Mouse (Mus musculus) thymus, adult 18-20 months (tissue): ENCODE measurements around the gene Ptpn18.
A peak's percentile ranks its signal among the peaks of the same experiment; 100 is the strongest.
"Not testable (repeated sequence)": the region's sequence is repeated elsewhere in the genome, so short reads cannot be mapped to it uniquely, and the experiment has no call there.

ENCODE experiments used
- DNase-seq, 2 experiments: peaks; one replicate each; pipeline ENCODE4 v3.0.0; 2022; ENCODE audit warnings: mixed read lengths in 2 of 2

Ptpn18 gene

DNA sequence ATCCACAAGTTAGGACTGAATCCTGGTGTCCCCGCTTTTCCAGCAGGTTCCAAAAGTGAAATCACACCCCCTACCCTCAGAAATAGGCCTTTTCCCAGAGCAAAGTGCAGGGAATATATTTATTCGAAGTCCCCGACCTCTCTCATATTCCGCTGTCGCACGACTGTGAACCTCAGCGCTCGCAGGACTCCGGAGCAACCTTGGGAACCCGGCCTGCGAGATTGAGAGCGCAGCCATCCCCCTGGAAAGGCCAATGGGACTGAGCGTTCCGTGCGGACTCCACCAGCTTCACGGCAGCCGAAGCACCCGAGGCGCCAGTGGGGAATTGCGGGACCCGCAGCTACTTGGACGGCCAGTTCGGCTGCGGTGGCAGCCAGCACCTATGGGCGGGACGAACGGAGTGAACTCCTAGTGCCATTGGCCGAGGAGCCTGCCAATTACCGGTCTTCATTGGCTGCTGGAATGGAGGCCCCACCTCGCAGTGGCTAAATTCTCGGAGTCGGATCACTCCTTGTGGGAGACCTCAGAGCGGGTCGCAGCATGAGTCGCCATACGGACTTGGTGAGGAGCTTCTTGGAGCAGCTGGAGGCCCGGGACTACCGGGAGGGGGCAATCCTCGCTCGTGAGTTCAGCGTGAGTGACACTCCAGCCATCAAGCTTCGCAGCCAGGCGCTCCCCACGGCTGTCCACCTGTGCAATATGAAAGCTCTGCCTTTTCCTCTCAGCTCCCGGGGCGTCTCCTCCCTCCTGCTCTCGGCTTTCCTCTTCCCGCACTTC is at the start of gene Ptpn18:
Gene Ptpn18 (plus strand): TSS at position 479 of the 777 bp plus-strand sequence.
- DNase-seq, result peak; percentile 77 to 85

DNA sequence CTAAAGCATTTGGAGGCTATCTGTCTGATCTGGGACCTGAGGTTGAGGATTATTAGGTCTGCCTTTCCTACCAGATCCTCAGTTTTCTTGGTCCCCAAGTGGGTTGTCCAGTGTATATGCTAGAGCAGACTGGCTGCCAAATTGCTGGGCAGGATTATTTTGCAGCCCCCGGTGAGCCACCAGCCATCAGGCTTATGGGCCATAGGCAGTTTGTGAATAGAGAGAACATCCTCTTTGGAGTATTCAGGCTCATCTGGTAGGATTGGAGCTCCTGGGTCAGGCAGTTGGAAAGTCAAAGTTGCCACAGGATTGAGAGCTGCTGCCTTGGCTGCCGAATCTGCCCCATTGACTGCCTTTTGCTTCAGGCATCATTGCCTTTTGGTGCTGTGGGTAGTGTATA is 31.1 kb upstream of the Ptpn18 start:
- DNase-seq, result no peak

DNA sequence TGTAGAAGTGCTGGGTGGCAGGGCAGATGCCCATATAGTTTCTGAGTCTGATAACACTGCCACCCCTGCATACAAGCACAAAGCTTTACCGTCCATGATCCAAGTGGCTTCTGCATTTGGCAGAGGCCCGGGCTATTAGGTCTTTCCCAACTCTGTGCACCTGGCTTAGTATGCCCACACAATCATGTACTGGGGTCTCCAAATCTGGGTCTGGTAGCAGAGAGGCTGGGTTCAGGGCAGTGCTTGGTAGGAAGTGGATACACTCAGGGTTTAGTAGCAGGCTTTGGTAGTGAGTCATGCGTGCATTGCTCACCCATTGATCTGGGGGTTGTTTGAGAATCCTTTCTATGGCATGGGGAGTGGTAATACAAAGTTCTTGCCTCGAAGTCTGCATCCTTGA is 30.3 kb upstream of the Ptpn18 start:
- no peak for DNase-seq

DNA sequence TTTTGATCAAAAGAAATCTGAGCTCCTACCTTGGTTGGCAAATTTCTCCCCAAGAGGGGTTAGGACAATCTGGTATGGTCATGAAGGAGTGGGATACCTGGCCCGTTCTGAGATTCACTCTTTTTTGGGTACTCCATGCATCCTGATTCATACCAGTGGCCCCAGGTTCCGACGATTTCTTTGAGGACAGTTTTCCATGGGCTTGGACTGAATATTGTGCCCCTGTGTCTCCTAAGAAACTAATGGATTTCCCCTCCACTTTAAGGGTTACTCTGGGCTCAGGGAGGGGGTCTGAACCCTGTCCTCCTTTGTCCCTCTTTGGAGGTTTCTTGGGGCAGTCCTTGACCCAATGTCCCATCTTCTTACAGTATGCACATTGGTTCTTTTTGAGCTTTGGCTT is 28.6 kb upstream of the Ptpn18 start:
- no peak for DNase-seq

DNA sequence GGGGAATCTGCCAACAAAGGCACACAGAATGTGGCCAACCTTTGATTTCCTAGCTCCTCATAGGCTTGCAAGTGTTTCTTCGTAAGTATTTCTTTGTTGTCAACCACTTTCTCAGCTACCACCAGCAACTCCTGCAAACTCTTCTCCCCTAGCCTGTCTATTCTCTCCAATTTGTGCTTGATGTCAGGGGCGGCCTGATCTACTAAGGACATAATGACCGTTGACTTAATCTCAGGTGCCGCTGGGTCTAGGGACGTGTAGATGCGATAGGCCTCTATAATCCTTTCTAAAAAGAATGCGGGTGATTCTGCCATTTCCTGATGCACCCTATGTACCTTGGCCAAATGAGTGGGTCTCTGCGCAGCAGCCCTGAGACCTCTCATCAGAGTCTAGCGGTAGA is 28.1 kb upstream of the Ptpn18 start:
- no peak for DNase-seq

DNA sequence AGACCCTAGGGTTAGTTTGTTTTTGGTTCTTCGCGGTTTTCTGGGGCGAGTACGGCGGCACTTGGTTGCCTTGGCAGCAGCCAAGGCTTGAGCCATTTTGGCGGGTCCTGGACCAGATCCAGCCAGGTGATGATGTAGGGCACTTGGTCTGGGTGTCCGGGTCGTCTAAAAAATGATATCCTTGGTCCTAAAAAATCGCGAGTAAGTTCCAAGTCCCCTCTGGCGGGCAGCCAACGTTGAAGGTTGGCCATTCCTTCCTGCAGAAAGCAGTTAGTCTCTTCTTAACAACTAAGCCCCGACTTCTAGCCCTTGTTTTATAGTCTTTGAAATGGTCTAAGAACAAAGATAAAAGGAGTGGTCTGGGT is 27.2 kb upstream of the Ptpn18 start:
- DNase-seq, result no peak

DNA sequence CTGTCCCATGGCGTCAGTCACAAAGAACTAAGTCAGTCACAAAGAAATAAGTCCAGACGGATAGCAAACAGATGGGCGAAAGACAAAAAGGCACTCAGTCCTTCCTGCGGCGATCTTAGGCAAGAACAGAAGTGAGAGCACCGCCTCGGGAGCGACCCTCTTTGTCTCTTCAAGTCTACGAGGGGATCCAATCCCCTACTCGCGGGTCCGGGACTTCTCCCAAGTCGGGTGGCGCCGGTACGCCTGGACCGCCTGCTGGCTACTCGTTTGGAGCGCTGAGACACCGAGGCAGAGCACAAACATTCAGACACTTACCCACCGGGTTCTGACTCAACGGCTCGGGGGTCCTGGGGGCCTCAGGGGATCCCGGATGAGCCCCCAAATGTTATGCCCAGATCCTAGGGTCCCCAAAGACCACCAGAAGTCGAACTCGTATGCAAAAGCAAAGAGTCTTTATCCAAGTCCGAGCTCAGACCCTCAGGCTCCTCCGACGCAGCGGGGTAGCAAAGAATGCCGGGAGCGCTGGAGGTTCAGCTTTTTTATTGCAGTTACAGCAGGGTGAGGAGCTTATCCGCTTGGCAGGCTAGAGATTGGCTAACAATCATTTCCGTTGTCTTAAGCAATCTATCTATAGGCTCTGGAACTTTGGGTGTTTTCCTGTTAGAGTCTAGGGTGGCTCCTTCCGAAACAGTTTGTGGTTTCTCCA is 26.6 kb upstream of the Ptpn18 start:
- peak; percentile 17 to 31 for DNase-seq

DNA sequence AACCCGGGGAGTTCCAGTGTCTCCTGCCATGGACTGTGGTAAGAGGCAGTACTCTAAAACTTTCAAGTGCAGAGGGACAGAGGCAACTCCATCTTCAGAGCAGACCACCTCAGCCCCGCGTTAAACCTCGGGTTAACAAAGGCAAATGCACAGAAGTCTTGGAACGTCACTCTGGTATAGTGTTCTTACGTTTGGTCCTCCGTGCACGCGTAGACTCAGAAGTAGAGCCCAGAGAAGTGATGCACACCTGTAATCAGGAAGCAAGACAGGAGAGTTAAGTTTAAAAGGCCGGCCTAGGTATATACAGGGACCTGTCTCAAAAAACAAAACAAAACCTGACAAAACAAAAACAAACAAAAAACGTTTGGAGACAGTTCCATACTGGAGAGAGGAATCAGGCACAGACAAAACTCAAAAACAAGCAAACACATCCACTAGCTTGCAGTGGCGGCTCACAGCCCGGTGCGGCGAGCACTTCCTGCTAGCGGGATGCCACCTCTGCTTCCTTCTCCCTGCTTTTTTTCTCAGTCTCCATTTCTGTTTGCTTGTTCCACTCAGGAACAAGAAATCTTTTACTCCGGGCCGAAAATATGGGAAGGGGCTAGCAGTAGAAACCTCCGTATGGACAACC is 25.6 kb upstream of the Ptpn18 start:
- DNase-seq, result peak; percentile 24 to 36

DNA sequence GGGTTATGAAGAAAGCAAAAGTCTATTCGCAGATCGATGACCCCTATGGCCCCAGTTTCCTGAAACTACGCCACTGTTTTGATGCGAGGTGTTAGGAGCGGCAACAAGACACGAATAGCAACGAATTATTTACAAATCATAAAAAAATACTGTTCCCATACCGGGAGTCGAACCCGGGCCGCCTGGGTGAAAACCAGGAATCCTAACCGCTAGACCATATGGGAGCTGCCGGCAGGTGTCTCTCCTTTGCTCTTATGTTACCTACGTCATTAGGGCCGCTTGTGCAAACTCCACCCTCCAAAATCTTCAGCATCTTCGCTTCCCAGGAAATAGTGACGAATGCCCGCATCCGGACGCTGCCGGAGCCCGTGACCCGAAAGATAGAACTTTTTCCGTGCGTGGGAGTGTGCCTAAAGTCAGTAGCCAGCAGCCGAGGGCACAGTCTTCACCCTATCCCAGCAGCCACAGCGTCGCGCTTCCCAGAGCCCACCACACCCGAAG is 24.9 kb upstream of the Ptpn18 start:
- peak; percentile 76 to 84 for DNase-seq

DNA sequence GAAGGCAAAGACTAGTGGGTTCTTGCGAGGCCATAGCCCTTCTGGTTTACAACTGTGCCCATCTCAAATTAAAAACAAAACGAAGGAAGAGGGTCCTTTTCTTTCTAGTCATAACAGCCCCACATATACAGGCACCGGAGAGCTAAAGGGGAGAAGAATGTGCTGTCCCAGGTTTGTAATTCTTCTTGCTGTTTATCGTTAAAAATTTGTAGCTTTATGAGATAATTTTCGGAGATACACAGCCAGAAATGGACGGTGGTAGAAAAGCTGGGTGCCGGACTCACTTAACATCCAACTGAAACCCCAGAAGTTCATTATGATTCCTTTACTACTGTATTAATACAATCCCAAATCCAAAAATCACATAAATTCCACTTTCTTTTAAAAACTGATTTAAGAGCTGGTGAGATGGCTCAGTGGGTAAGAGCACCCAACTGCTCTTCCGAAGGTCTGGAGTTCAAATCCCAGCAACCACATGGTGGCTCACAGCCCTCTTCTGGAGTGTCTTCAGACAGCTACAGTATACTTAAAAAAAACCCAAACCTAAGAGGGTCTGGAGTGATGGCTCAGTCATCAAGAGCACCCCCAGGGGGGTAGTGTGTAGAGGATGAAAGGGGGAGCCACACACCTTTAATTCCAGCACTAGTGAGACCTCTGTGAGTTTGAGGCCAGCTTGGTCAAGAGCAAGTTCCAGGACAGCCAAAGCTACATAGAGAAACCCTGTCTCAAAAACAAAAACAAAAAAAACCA is 24.0 kb upstream of the Ptpn18 start:
- DNase-seq, result no peak

DNA sequence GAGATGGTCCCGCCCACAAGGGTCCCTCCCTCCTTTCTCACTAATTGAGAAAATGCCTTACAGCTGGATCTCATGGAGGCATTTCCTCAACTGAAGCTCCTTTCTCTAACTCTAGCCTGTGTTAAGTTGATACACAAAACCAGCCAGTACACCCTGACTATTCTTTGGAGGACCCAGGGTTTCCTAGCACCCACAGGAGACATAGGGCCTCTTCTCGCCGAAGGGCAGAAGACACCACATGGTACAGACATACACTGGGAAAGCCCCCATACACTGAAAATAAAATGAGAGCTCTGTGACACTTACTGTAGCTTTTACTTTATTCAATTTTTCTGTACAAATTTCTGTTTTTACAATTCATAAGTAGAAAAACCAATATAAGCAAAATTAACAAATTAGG is 23.2 kb upstream of the Ptpn18 start:
- DNase-seq, result no peak

DNA sequence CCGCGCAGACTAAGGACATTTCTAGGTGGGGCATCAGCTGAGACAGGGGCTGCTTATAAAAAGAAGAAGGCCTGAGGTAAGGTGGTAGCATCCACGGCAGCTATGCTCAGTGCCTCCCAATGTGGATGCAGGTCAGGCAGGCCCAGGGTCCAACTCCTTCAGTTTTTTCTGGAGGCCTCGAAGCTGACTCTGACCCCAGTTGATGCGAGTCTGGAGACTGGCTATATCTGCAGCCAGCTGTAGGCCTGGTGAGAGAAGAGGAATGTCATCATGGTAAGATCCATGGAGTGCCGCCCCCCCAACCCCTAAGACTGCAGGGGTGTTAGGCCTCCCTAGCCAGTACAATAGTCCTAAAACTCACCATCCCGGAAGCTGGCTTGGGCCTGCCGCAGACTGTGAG is 22.2 kb upstream of the Ptpn18 start:
- DNase-seq, result not testable (repeated sequence)

DNA sequence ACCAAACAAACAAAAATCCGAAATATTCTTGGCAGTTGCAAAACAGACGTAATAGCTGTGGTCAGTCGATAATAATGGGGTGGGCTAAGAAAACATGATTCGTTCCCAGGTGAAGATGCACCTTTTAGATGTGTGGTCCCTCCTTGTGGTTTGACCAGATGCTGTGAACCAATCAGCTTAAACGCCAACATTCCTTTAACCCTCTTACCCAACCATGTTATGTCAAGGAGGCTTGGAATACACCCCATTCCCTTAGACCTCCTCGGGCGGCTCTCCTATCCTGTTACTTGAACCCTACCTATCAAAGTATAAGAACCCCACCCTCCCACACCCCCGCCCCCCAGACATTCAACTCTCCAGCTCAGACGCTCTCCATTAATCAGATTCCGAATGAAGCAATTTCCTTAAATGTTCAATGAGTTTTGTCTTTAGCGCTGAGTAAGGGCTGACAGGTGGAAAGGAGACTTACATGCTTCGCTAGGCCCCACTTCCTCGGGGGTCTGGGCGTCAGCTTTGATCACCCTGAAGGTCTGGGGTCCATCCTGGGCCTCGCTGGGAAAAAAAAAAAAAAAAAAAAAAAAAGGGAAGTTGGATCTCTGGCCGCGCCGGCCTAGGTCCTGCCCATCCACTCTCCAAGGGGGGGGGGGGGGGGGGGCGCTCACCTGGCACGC is 21.0 kb upstream of the Ptpn18 start:
- DNase-seq, result no peak

DNA sequence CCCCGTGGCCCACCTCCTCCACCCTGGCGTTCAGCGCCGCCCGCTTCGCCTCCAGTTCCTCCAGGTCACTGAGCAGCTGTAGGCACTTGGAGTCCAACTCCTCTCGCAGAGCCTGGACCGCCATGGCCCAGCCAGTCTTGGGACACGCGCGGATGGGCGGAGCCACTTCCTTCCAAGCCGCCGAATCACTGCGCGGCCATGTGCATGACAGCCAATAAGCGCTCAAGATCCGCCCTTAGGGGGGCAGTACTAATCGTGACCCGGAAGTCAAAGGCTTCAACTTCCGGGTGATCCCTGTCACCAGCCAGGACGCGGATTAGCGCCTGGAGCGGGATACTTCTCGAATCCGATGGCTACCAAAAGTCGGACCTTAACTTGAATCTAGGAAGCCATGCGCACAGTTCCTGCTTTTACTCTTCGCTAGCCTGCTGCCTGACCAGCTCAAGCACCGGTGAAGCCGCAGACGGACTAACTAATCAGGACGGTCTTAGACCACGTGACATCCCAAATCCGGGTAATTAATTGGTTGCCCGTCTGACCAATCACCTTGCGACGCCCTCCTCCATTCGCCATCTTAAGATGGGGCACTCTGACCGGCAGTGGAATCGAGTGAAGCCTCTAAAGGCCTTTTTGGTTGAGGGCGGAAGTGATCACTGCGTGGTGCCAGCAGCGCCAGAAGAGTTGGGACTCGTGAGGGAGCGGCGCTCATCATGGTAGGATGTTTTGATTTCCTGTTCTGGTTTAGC is 20.2 kb upstream of the Ptpn18 start, which contains the start of the genes Ccdc115 and Imp4:
Gene Ccdc115 (minus strand): TSS at position 458 of the 746 bp plus-strand sequence.
Gene Imp4 (plus strand): TSS at position 637 of the 746 bp plus-strand sequence.
- peak; percentile 89 to 94 for DNase-seq

DNA sequence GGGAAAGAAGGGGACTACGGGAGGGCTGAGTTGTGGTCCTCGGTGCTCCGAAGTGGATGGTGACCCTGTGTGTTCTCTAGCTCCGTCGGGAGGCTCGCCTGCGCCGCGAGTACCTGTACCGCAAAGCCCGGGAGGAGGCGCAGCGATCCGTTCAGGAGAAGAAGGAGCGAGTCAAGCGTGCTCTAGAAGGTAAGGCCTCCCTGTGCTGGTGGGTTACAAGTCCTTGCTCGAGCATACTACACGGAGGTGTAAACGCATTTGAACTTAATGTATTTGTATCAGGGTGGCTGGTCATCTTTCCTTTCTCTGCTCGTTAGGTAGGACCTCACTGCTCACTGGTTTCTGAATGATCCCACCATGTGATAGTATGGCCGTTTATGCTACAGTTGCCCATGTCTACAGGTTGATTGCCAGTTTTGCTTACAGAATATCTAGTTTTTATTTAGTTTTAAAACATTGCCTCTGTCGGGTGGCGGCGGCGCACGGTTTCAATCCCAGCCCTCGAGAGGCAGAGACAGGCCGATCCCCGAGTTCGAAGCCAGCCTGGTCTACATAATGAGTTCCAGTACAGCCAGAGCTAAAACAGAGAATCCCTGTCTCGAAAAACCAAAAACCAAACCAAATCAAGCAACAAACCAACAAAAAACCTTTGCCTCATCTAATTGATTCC is 19.5 kb upstream of the Ptpn18 start:
- DNase-seq, result no peak

DNA sequence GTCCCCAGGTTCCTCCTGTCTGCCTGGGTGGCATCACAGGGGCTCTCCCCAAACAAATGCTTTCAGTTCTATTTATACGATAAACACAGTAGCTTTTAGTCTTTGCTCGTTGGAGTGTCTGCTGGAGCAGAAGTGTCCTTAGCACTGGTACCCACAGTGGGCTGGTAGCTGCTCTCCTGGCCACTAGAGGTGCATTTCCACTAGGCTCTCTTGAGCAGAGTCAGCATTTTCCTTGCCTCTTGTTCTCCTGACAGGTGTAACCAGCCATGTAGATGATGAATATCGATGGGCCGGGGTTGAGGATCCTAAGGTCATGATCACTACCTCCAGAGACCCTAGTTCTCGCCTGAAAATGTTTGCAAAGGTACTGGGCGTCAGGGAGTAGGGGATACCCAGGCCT is 16.4 kb upstream of the Ptpn18 start:
- no peak for DNase-seq

DNA sequence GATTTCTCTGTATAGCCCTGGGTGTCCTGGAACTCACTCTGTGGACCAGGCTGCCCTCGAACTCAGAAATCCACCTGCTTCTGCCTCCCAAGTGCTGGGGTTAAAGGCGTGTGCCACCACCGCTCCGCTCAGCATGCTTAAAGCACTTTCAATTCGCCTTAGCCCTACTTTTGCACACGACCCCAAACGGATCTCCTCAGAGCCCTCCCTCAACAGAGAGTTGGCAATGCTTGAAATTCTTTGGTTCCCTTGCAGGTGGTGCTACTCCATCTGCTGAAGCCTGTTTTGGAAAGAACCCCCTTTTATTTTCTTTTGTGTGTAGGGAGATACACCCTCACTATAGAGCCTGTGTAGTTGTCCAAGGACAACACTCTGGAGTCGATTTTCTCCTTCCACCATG is 1.1 kb upstream of the Ptpn18 start:
- no peak for DNase-seq

DNA sequence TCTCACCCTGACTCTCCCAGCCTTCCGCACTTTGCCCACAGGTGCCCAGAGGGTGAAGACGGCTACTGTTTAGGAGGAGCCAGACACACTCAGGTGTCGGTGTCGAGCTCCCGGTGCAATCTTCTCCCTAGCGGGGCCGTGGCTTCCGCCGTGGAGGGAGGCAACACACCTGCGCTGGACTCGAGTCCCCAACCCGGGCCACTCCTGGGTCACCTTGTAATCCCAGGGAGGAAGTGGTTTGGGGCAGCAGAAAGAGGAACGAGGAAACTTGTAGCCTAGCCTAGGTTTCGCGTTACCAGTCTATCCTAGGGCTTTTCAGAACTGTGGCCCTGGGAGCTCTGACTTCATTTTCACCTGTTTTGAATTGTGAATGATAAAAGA is 489 bp downstream of the Ptpn18 start:
- DNase-seq, result peak; percentile 38 to 51

DNA sequence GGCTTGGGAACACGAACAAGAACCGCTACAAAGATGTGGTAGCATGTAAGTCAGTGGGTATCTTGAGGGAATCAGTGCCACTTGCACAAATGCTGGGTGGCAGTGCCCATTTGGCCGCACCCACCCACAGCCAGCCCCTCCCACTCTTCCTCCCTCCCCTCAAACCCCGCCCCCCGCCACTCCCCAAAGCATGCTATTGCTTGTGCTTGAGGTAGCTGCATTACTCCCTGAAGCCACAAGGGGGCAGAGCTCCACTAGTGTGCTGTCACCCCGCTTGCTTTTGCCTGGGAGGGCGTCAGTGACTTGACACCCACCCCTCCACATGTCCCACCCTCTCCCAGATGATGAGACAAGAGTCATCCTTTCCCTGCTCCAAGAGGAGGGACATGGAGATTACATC is 3.2 kb downstream of the Ptpn18 start:
- DNase-seq, result peak; percentile 59 to 77

DNA sequence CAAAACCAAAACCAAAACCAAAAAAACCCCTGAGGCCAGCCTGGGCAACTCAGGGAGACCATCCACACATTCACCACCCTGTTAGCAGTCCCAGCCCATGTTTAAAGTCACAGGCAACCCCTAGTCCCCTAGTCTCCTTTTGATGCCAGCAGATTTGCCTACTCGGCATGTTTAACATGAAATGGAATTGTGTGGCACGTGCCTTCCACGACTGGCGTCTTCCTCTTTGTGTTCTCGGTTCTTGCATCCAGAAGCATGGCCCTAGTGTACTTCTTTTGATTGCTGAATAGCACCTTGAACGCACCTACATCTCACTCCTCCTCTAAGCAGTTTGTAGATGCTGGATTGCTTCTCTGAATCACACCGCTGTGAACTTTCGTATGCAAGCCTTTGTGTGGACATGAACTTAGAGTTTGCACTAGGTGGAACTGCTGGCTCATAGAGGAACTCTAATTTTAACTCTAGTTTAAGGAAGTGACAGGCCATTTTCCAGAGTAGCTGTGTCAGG is 4.8 kb downstream of the Ptpn18 start:
- no peak for DNase-seq

DNA sequence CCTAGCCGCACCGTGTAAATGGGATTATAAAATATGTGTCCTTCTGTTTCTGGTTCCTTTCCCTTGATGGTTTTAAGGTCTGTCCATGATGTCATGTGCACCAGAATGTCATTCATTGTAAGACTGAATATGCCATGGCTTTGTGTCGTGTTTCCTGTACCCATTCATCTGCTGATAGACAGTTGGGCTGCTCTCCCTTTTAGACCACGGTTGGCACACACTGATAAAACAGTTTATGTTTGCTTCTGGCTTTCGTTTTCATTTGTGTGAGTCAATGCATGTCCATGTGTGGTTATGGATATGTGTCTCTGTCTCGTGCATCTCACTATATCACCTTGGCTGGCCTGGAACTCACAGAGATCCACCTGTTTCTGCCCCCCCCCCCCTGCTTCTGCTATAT is 5.9 kb downstream of the Ptpn18 start:
- no peak for DNase-seq
